Mouse (Mus musculus): ENCODE measurements around the gene Ifrd2.
A peak's percentile ranks its signal among the peaks of the same experiment; 100 is the strongest.
"Not testable (repeated sequence)": the region's sequence is repeated elsewhere in the genome, so short reads cannot be mapped to it uniquely, and the experiment has no call there.

The Ifrd2 gene

GRCm38 (mm10) chr9:107552690-107553393 is 34.6 kb upstream of the Ifrd2 start:
- peak; percentile 11 to 14 for DNase-seq

GRCm38 (mm10) chr9:107553541-107554318 is 33.7 kb upstream of the Ifrd2 start:
- DNase-seq = peak; percentile 60 to 76

- peak; percentile 96 to 98 for DNase-seq
These were observed 33.1 kb upstream of the Ifrd2 start for GRCm38 (mm10) chr9:107554319-107554825.

GRCm38 (mm10) chr9:107555031-107555457 is 32.4 kb upstream of the Ifrd2 start:
- DNase-seq = peak; percentile 73 to 82

GRCm38 (mm10) chr9:107555701-107556100 is 31.7 kb upstream of the Ifrd2 start:
- DNase-seq = no peak

- DNase-seq = no peak
These were observed 31.1 kb upstream of the Ifrd2 start for GRCm38 (mm10) chr9:107556346-107556745.

GRCm38 (mm10) chr9:107563029-107563581 is 24.3 kb upstream of the Ifrd2 start, which contains the start of gene Tusc2:
Gene Tusc2 (plus strand): TSS chr9:107563255.
- DNase-seq = peak; percentile 94 to 96

- peak in 1 of 2 experiments; percentile 62 for DNase-seq
These were observed 21.9 kb upstream of the Ifrd2 start for GRCm38 (mm10) chr9:107565556-107565955.

GRCm38 (mm10) chr9:107566041-107566709 is 21.3 kb upstream of the Ifrd2 start:
- DNase-seq = peak; percentile 95

- peak; percentile 44 to 62 for DNase-seq
These were observed 20.6 kb upstream of the Ifrd2 start for GRCm38 (mm10) chr9:107566855-107567254.

- DNase-seq = peak; percentile 69 to 81
These were observed 19.6 kb upstream of the Ifrd2 start, which contains the start of gene Hyal2 for GRCm38 (mm10) chr9:107567702-107568319. Gene Hyal2 (plus strand): TSS chr9:107567945.

- DNase-seq = peak; percentile 87 to 94
These were observed 18.8 kb upstream of the Ifrd2 start for GRCm38 (mm10) chr9:107568331-107569261.

- DNase-seq = no peak
These were observed 18.2 kb upstream of the Ifrd2 start for GRCm38 (mm10) chr9:107569270-107569669.

- DNase-seq = peak in 1 of 2 experiments; percentile 42
These were observed 17.4 kb upstream of the Ifrd2 start for GRCm38 (mm10) chr9:107570016-107570415.

GRCm38 (mm10) chr9:107570845-107571244 is 16.6 kb upstream of the Ifrd2 start:
- DNase-seq = no peak

GRCm38 (mm10) chr9:107571534-107572326 is 15.7 kb upstream of the Ifrd2 start:
- DNase-seq = no peak

- no peak for DNase-seq
These were observed 15.1 kb upstream of the Ifrd2 start for GRCm38 (mm10) chr9:107572327-107572662.

GRCm38 (mm10) chr9:107573774-107574173 is 13.7 kb upstream of the Ifrd2 start:
- not testable (repeated sequence) for DNase-seq

- DNase-seq = no peak
These were observed 11.7 kb upstream of the Ifrd2 start for GRCm38 (mm10) chr9:107575579-107576356.

Data from kidney, postnatal 4 days (tissue).